Mouse (Mus musculus) fat pad, adult 2 months (tissue): ENCODE measurements around the gene Cog4.
"Not testable (repeated sequence)": the region's sequence is repeated elsewhere in the genome, so short reads cannot be mapped to it uniquely, and the experiment has no call there.

Source experiments
- DNase-seq: peaks from one replicate; pipeline ENCODE4 v3.0.0-alpha.2; 2011; ENCODE audit warnings: low read depth, low spot score; ENCODE audit errors: extremely low read depth

Cog4 gene

DNA sequence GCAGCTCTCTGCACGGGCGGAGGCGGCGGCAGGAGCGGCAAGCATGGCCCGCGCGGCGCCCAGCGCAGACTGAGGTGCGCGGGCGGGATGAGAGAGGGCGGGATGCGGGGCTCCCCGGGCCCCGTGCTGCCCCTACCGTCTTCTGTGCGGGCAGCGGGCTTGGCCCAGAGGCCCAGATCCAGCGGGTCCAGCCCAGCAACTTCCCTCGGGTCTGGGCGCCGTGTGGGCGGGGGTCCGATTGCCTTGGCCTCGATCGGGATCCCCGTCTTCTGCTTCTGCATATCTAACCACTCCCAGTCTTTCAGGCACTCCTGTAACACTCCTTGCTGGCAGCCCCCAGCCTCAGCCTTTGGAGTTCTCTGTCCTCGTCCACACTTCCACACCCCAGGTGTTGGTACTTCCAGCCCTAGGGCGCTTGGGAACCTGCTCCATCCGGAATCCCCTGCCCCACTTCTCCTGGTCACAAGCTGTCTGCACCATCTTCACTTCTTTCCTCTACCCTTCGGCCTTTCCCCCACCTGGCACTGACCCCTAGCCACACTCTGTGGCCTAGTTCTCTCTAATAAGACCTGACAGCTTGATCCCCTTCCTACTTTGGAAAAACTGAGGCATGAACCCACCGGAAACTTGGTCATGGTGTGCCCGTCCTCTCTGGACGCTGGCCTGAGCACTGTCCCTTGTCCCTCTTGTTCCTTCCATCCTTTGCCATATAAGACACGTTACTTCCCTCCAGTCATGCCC, 73.8 kb downstream of the Cog4 start:
- no peak for DNase-seq

- DNase-seq = no peak
Observed at GRCm38 (mm10) chr8:110920773-110921277, 74.4 kb downstream of the Cog4 start.

GRCm38 (mm10) chr8:110921492-110922230, 75.3 kb downstream of the Cog4 start:
- DNase-seq = no peak

DNA sequence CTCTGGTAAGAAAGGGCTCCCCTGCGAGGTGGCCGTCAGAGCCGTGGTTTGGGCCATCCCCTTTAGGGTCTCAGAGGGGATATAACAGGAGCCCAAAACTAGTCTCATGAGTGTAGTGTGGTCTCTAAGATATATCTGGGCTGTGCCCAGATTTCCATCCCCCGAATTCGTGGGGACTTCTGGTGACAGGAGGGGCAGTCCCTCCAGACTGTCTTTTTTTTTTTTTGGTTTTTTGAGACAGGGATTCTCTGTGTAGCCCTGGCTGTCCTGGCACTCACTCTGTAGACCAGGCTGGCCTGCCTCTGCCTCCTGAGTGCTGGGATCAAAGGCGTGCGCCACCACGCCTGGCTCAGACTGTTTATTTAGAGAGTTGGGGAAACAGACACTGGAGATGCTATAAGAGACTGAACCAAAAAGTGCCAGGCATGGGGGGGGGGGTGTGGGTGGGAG, 79.3 kb downstream of the Cog4 start:
- no peak for DNase-seq

DNA sequence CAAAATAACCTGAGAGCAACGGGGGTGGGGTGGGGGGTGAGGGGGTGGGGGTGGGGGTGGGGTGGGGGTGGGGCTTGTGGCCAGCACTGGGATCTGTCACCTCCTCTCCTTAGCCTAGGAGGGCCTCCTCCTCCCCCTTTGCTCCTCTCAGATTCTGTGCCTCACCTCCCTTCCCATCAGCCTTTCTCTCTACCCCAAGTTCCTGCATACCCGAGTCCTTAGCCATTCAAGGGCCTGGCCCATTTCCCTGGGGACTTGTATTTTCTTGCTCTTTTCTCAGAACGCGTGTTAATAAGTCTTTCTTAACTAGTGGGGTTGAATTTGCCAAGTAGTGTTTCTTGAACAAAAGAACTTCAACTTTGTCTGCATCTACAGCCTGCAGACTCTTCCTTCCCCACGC, 80.3 kb downstream of the Cog4 start:
- no peak for DNase-seq

DNA sequence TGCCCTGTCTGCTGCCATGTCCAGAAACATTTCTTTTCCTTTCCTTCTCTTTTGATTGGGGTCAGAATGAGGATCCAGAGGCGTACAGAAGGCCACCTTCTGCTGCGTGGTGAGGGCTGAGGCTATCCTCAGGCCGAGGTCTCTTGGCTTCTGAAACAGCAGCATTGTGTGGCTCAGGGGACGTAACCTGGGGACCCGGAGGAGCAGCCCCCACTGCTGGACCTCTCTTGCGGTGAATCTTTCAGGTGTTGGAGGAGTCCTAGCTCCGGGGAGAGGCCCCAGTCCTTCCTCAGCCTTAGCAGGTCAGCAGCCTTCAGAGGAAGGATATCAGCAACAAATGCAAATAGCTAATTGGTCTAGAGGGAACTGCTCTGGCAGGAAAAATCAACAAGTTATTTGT, 82.0 kb downstream of the Cog4 start:
- no peak for DNase-seq

GRCm38 (mm10) chr8:110929066-110929465, 82.7 kb downstream of the Cog4 start:
- no peak for DNase-seq

GRCm38 (mm10) chr8:110929672-110930071, 83.3 kb downstream of the Cog4 start:
- DNase-seq = not testable (repeated sequence)

GRCm38 (mm10) chr8:110931176-110931939, 85.0 kb downstream of the Cog4 start:
- DNase-seq = no peak
